Mouse (Mus musculus): ENCODE measurements around the gene Map4k2.

DNA sequence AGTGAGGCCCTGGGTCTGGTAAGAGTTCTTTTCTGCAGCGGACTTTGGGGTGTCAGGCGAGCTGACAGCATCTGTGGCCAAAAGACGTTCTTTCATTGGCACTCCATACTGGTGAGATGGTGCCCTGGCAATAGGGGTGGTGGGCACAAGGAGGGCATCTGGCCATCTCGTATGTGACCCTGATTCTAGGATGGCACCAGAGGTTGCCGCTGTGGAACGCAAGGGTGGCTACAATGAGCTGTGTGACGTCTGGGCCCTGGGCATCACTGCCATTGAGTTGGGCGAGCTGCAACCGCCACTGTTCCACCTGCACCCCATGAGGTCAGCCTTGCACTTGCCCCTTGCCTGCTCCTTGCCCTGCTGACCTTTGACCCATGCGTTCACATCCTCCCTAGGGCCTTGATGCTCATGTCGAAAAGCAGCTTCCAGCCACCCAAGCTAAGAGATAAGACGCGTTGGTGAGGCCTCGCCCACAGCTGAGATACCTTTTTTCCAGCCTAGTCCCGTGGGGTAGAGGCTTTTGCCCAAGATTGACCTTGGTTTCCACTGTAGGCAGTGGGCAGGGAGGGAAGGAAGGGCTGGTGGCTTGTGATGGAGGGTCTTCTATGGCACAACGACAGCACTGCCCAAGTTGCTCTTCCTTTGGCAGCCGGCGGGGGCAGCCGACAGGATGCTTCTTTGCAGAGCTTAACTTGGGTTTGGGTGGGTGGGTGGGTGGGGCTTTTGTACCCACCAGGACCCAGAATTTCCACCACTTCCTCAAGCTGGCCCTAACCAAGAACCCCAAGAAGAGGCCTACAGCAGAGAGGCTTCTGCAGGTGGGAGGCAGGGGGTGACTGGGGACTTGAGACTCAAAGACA lies 2.4 kb downstream of the Map4k2 start:
- no peak for TF ChIP-seq POLR2A (IDR thresholded peaks at IDR 0.05; ENCODE audit: control insufficient read depth, extremely low read depth, insufficient read depth, low read length, poor library complexity)
- no peak; the same call in 1 of the 2 replicates for TF ChIP-seq CTCF (IDR thresholded peaks at IDR 0.05; ENCODE audit: borderline replicate concordance, control insufficient read depth, extremely low read depth, insufficient read depth, low read length, poor library complexity)

All from thymus, adult 2 months (tissue).